ENCODE assay signal across 10 mouse cellular contexts in the genomic region with DNA sequence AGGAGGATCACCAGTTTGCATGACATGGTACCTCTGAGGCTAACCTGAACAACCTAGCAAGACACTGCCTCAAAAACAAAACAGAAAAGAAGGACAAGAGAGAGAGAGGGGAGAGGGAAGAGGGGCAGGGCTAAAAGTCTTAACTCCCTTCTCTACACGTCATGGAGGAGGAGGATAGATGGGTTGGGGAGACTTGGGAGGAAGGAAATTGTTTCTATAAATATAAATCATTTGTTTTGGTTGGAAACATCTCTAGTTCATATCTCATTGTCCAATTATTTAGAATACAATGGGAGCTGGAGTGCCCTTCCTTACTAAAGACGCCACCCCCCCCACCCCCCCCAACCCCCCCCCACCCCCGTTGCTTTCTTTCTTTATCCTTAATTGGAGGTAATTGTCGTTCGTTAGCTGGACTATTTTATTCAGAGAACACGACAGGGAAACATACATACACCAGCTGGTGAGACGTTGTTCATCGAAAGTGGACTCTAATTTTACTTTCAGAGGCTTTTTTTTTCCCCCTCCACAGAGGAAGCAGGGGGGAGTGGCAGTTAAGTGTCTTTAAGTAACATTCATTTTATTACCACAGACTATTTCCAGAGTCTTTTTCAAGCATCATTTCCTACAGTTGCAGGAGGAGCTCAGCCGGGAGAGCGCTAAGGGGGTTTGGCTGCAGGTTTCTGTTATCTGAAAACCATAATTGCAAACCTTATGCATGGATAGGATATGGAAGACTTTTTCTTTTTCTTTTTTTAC.
A peak's percentile ranks its signal among the peaks of the same experiment; 100 is the strongest.
DNase-seq lines count a peak whose midpoint lies in the region; ATAC-seq and TF ChIP-seq lines count a peak whose summit lies in the region.
"Had no signal": no experiment of that assay in that cellular context is flagged by ENCODE, and none has a peak within 500 bp of the region (broad histone marks: within the 10 kb centered on the region; RNA-seq: fewer than 3 reads in every experiment).

No protein-coding gene starts in this region.

- TF ChIP-seq CTCF in layer of hippocampus, adult 2 months (conservative IDR thresholded peaks at IDR 0.05): no peak
- TF ChIP-seq CTCF in brain, embryonic 14.5 days (IDR thresholded peaks at IDR 0.05; ENCODE audit: borderline replicate concordance, extremely low read depth, insufficient read depth, insufficient read length): no peak

- WGBS in heart, embryonic 15.5 days: 63% methylated on average over 10 of the region's 10 CpGs
- 73% methylated on average over 10 of the region's 10 CpGs for WGBS in heart, embryonic 10.5 days

- peak overlapping the region; percentile 47 for H3K27ac ChIP-seq in heart, embryonic 15.5 days
- no peak overlapping the region for H3K27ac ChIP-seq in heart, embryonic 10.5 days
- peak overlapping the region; percentile 36; the same call in 1 of the 2 replicates for H3K27ac ChIP-seq in layer of hippocampus, adult 2 months
- H3K27ac ChIP-seq: liver, embryonic 15.5 days had no signal

- no peaks in the 10 kb centered on the region for H3K9me3 ChIP-seq in heart, embryonic 15.5 days (replicated peaks)
- H3K9me3 ChIP-seq in heart, embryonic 10.5 days: no peaks in the 10 kb centered on the region
- H3K9me3 ChIP-seq: liver, embryonic 15.5 days had no signal

- H3K4me2 ChIP-seq in heart, embryonic 15.5 days: no peak overlapping the region
- H3K4me2 ChIP-seq: liver, embryonic 15.5 days had no signal

- TF ChIP-seq POLR2A in brain, embryonic 14.5 days (IDR thresholded peaks at IDR 0.05; ENCODE audit: borderline replicate concordance, extremely low read depth, insufficient read depth, insufficient read length, poor library complexity, severe bottlenecking): no peak

- ATAC-seq in heart, embryonic 15.5 days (replicated peaks; ENCODE audit: insufficient number of reproducible peaks, insufficient read depth, low FRiP score, low read depth): no peak
- ATAC-seq in granulocyte monocyte progenitor cell, adult 5-6 weeks (replicated peaks; ENCODE audit: poor library complexity, severe bottlenecking): peak; percentile 80

- H3K4me1 ChIP-seq in heart, embryonic 15.5 days (replicated peaks): 0 out of 2 replicates have a peak, but pooled peaks cover 4% of the 10 kb centered on the region
- H3K4me1 ChIP-seq in heart, embryonic 10.5 days: peaks cover 3% of the 10 kb centered on the region; the same call in 1 of the 2 replicates
- H3K4me1 ChIP-seq: liver, embryonic 15.5 days had no signal

- no peaks in the 10 kb centered on the region for H3K27me3 ChIP-seq in heart, embryonic 15.5 days
- H3K27me3 ChIP-seq in heart, embryonic 10.5 days (ENCODE audit: insufficient read depth, poor library complexity, severe bottlenecking): no peaks in the 10 kb centered on the region
- H3K27me3 ChIP-seq: liver, embryonic 15.5 days had no signal

- no peak for DNase-seq in heart, embryonic 10.5 days (ENCODE audit: low spot score)
- no peak for DNase-seq in layer of hippocampus, adult 2 months (ENCODE audit: low spot score in 2 of 2)
- DNase-seq in layer of hippocampus, postnatal 25 days (ENCODE audit: extremely low spot score in 1 of 2, low spot score in 1 of 2): no peak
- DNase-seq in brain, embryonic 14.5 days (ENCODE audit: low read depth): peak; percentile 61
- no peak for DNase-seq in urinary bladder, postnatal 36 days (ENCODE audit: low spot score in 2 of 2)
- DNase-seq: cerebellum, adult 9-10 months had no signal

- no peak overlapping the region for H3K9ac ChIP-seq in heart, embryonic 15.5 days
- H3K9ac ChIP-seq: liver, embryonic 15.5 days had no signal

- no peak overlapping the region for H3K4me3 ChIP-seq in heart, embryonic 15.5 days
- no peak overlapping the region for H3K4me3 ChIP-seq in heart, embryonic 10.5 days
- no peak overlapping the region for H3K4me3 ChIP-seq in layer of hippocampus, adult 2 months
- H3K4me3 ChIP-seq: liver, embryonic 15.5 days; myocyte had no signal

- no peaks in the 10 kb centered on the region for H3K36me3 ChIP-seq in heart, embryonic 15.5 days
- no peaks in the 10 kb centered on the region for H3K36me3 ChIP-seq in heart, embryonic 10.5 days
- H3K36me3 ChIP-seq: liver, embryonic 15.5 days had no signal
